Comparison of ENCODE assay signal across 27 mouse cellular contexts in the genomic region with DNA sequence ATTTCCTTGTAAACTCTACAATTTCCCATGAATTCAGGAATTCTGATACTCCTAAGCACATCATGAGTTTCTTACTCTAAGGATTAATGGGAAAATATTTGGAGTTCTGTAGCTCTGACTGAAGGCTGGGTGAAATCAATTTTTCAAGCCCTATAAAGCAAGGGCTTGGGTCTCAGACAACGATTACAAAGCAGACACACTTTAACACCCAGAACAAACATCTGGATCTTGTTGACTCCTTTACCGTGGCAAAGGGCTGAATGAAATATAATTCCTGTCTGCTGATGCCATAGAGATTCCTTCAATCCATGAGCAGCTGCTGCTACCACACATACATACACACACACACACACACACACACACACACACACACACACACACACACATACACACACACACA.
DNase-seq lines count a peak whose midpoint lies in the region; ATAC-seq and TF ChIP-seq lines count a peak whose summit lies in the region.
"Had no signal": no experiment of that assay in that cellular context is flagged by ENCODE, and none has a peak within 500 bp of the region (broad histone marks: within the 10 kb centered on the region; RNA-seq: fewer than 3 reads in every experiment).

No protein-coding gene starts in this region.

- no peak for ATAC-seq in kidney, postnatal 0 days (replicated peaks; ENCODE audit: low FRiP score, low read depth)
- ATAC-seq in kidney, embryonic 15.5 days (replicated peaks; ENCODE audit: low FRiP score): no peak
- ATAC-seq in embryonic facial prominence, embryonic 13.5 days (ENCODE audit: insufficient number of reproducible peaks, insufficient read depth, low FRiP score, low TSS enrichment, low read depth): 0 out of 2 replicates have a peak, but pooled peaks have one; percentile 43
- no peak for ATAC-seq in megakaryocyte progenitor cell, adult 5-6 weeks (replicated peaks; ENCODE audit: poor library complexity)
- ATAC-seq: forebrain, embryonic 16.5 days; inflammation-experienced regulatory T-cells, adult 6 months; liver, postnatal 0 days; lung, postnatal 0 days; Patski had no signal

- no peak overlapping the region for H3K27ac ChIP-seq in kidney, postnatal 0 days
- no peak overlapping the region for H3K27ac ChIP-seq in kidney, embryonic 15.5 days
- H3K27ac ChIP-seq in embryonic facial prominence, embryonic 13.5 days: no peak overlapping the region
- H3K27ac ChIP-seq in limb, embryonic 10.5 days: 0 out of 2 replicates have a peak overlapping the region, but pooled peaks have one; percentile 14
- no peak overlapping the region for H3K27ac ChIP-seq in thymus, adult 2 months (ENCODE audit: control insufficient read depth, insufficient read depth, low read length)
- H3K27ac ChIP-seq: forebrain, embryonic 10.5 days; heart, embryonic 13.5 days; hindbrain, embryonic 13.5 days; macrophage; midbrain, embryonic 12.5 days had no signal

- DNase-seq in kidney, postnatal 0 days (ENCODE audit: low spot score): peak; percentile 35
- DNase-seq in limb, embryonic 10.5 days (ENCODE audit: low spot score): no peak
- no peak for DNase-seq in spleen, postnatal 4 days (ENCODE audit: low spot score in 2 of 2)
- DNase-seq in layer of hippocampus, adult 9-11 months: no peak
- no peak for DNase-seq in thymus, adult 2 months
- DNase-seq: cerebellum, adult 11 months; cerebellum, postnatal 14 days; gastrocnemius, postnatal 25 days; heart, adult 18-20 months; heart, postnatal 14 days; kidney, adult 2 months; kidney, postnatal 25 days; liver, postnatal 0 days; thymus, postnatal 14 days had no signal

- no peak for TF ChIP-seq POLR2A in thymus, adult 2 months (IDR thresholded peaks at IDR 0.05; ENCODE audit: control insufficient read depth, extremely low read depth, insufficient read depth, low read length, poor library complexity)

- no peak overlapping the region for H3K4me2 ChIP-seq in kidney, postnatal 0 days (ENCODE audit: low read length)
- H3K4me2 ChIP-seq in kidney, embryonic 15.5 days: no peak overlapping the region
- no peak overlapping the region for H3K4me2 ChIP-seq in embryonic facial prominence, embryonic 13.5 days
- H3K4me2 ChIP-seq: heart, embryonic 13.5 days; hindbrain, embryonic 13.5 days; liver, embryonic 11.5 days; midbrain, embryonic 12.5 days had no signal

- TF ChIP-seq CTCF in kidney, postnatal 0 days (IDR thresholded peaks at IDR 0.05; ENCODE audit: low read depth): no peak
- no peak for TF ChIP-seq CTCF in thymus, adult 2 months (IDR thresholded peaks at IDR 0.05; ENCODE audit: borderline replicate concordance, control insufficient read depth, extremely low read depth, insufficient read depth, low read length, poor library complexity)

- no peak overlapping the region for H3K4me3 ChIP-seq in kidney, postnatal 0 days (replicated peaks; ENCODE audit: low read depth, low read length)
- H3K4me3 ChIP-seq in kidney, embryonic 15.5 days (replicated peaks): no peak overlapping the region
- H3K4me3 ChIP-seq in embryonic facial prominence, embryonic 13.5 days: no peak overlapping the region
- no peak overlapping the region for H3K4me3 ChIP-seq in limb, embryonic 10.5 days
- no peak overlapping the region for H3K4me3 ChIP-seq in thymus, adult 2 months (ENCODE audit: control insufficient read depth, insufficient read depth, low read length)
- H3K4me3 ChIP-seq: forebrain, embryonic 10.5 days; heart, embryonic 13.5 days; hindbrain, embryonic 13.5 days; midbrain, embryonic 12.5 days had no signal

- H3K9me3 ChIP-seq in kidney, postnatal 0 days (replicated peaks; ENCODE audit: low read length): no peaks in the 10 kb centered on the region
- no peaks in the 10 kb centered on the region for H3K9me3 ChIP-seq in kidney, embryonic 15.5 days (replicated peaks)
- no peaks in the 10 kb centered on the region for H3K9me3 ChIP-seq in embryonic facial prominence, embryonic 13.5 days
- no peaks in the 10 kb centered on the region for H3K9me3 ChIP-seq in limb, embryonic 10.5 days (replicated peaks)
- H3K9me3 ChIP-seq: forebrain, embryonic 10.5 days; heart, embryonic 13.5 days; hindbrain, embryonic 13.5 days; midbrain, embryonic 12.5 days had no signal

- no peaks in the 10 kb centered on the region for H3K4me1 ChIP-seq in kidney, postnatal 0 days (replicated peaks; ENCODE audit: insufficient read depth, low read length)
- 0 out of 2 replicates have a peak, but pooled peaks cover 5% of the 10 kb centered on the region for H3K4me1 ChIP-seq in kidney, embryonic 15.5 days
- H3K4me1 ChIP-seq in embryonic facial prominence, embryonic 13.5 days: peaks cover 6% of the 10 kb centered on the region; the same call in 1 of the 2 replicates
- H3K4me1 ChIP-seq in limb, embryonic 10.5 days: peaks cover 21% of the 10 kb centered on the region
- H3K4me1 ChIP-seq in thymus, adult 2 months (replicated peaks; ENCODE audit: control insufficient read depth, insufficient read depth, low read length): no peaks in the 10 kb centered on the region
- H3K4me1 ChIP-seq: forebrain, embryonic 10.5 days; heart, embryonic 13.5 days; hindbrain, embryonic 13.5 days; midbrain, embryonic 12.5 days had no signal

- H3K27me3 ChIP-seq in kidney, postnatal 0 days (ENCODE audit: insufficient read depth, low read length): no peaks in the 10 kb centered on the region
- no peaks in the 10 kb centered on the region for H3K27me3 ChIP-seq in kidney, embryonic 15.5 days
- no peaks in the 10 kb centered on the region for H3K27me3 ChIP-seq in embryonic facial prominence, embryonic 13.5 days
- H3K27me3 ChIP-seq in limb, embryonic 10.5 days (ENCODE audit: low read depth, poor library complexity, severe bottlenecking): no peaks in the 10 kb centered on the region
- H3K27me3 ChIP-seq in thymus, adult 2 months (ENCODE audit: control insufficient read depth, insufficient read depth, low read length): no peaks in the 10 kb centered on the region
- H3K27me3 ChIP-seq: heart, embryonic 13.5 days; hindbrain, embryonic 13.5 days; midbrain, embryonic 12.5 days; Patski had no signal

- 16% methylated on average over 2 of the region's 2 CpGs for WGBS in kidney, postnatal 0 days
- 12% methylated on average over 2 of the region's 2 CpGs for WGBS in kidney, embryonic 15.5 days
- 11% methylated on average over 2 of the region's 2 CpGs for WGBS in embryonic facial prominence, embryonic 13.5 days
- 12% methylated on average over 2 of the region's 2 CpGs for WGBS in limb, embryonic 10.5 days
- 89% methylated on average over 2 of the region's 2 CpGs for WGBS in thymus, adult 2 months

- no peaks in the 10 kb centered on the region for H3K36me3 ChIP-seq in kidney, postnatal 0 days (ENCODE audit: insufficient read depth, low read length)
- no peaks in the 10 kb centered on the region for H3K36me3 ChIP-seq in kidney, embryonic 15.5 days
- no peaks in the 10 kb centered on the region for H3K36me3 ChIP-seq in embryonic facial prominence, embryonic 13.5 days
- no peaks in the 10 kb centered on the region for H3K36me3 ChIP-seq in limb, embryonic 10.5 days
- H3K36me3 ChIP-seq in thymus, adult 2 months (ENCODE audit: control insufficient read depth, insufficient read depth, low read length): no peaks in the 10 kb centered on the region
- H3K36me3 ChIP-seq: forebrain, embryonic 10.5 days; heart, embryonic 13.5 days; hindbrain, embryonic 13.5 days; midbrain, embryonic 12.5 days had no signal

- H3K9ac ChIP-seq in kidney, postnatal 0 days (ENCODE audit: low read depth, low read length): no peak overlapping the region
- H3K9ac ChIP-seq in kidney, embryonic 15.5 days: no peak overlapping the region
- no peak overlapping the region for H3K9ac ChIP-seq in embryonic facial prominence, embryonic 13.5 days
- H3K9ac ChIP-seq: heart, embryonic 13.5 days; hindbrain, embryonic 13.5 days; liver, postnatal 0 days; midbrain, embryonic 12.5 days had no signal
